Mouse (Mus musculus) hindbrain, embryonic 13.5 days (tissue): ENCODE data around the gene Nipal3. TPM values are rescaled to one million over a fixed set of nuclear protein-coding genes. Genes with fewer than 3 reads are reported as not detected.
A peak's percentile ranks its signal among the peaks of the same experiment; 100 is the strongest.

Experiments used
- ATAC-seq: fragments of 200-750 bp; cut with Nextera tagmentation; 2 replicates; pipeline ENCODE4 v1.8.0; 2017; ENCODE audit warnings: moderate TSS enrichment; ENCODE audit not compliant: low FRiP score
- H3K27ac ChIP-seq: fragments of 300-500 bp; sonication (generic); 2 replicates; pipeline ENCODE4 v1.5.1; 2015; ENCODE audit warnings: inconsistent platforms, mild to moderate bottlenecking, moderate library complexity
- H3K27me3 ChIP-seq: fragments of 300-500 bp; sonication (generic); 2 replicates; pipeline ENCODE4 v1.6.1; 2015; ENCODE audit warnings: mild to moderate bottlenecking, inconsistent platforms
- H3K36me3 ChIP-seq: fragments of 300-500 bp; sonication (generic); 2 replicates; pipeline ENCODE4 v1.6.1; 2015; ENCODE audit warnings: mild to moderate bottlenecking, inconsistent platforms
- H3K4me1 ChIP-seq: fragments of 300-500 bp; sonication (generic); replicated peaks from 2 replicates; pipeline ENCODE4 v1.6.1; 2015; ENCODE audit warnings: inconsistent platforms
- H3K4me2 ChIP-seq: fragments of 300-500 bp; sonication (generic); 2 replicates; pipeline ENCODE4 v1.6.1; 2015; ENCODE audit warnings: inconsistent platforms, mild to moderate bottlenecking, moderate library complexity
- H3K4me3 ChIP-seq: fragments of 300-500 bp; sonication (generic); 2 replicates; pipeline ENCODE4 v1.5.1; 2015; ENCODE audit warnings: mild to moderate bottlenecking, inconsistent platforms
- H3K9ac ChIP-seq: fragments of 300-500 bp; sonication (generic); 2 replicates; pipeline ENCODE4 v1.6.1; 2015; ENCODE audit warnings: mild to moderate bottlenecking, inconsistent platforms
- H3K9me3 ChIP-seq: fragments of 300-500 bp; sonication (generic); 2 replicates; pipeline ENCODE4 v1.6.1; 2016; ENCODE audit warnings: inconsistent platforms
- WGBS: fragments of 180-500 bp; shearing (Covaris S2); methylation state at CpG from one replicate; pipeline ENCODE4 v1.1.7; 2015; 5-methylcytosine and 5-hydroxymethylcytosine counted together
- polyA plus RNA-seq: library from polyadenylated mRNA; unstranded; fragments of >200 nt; fragmentation: Nextera tagmentation; extraction: Ambion mirVana; gene quantifications from 2 replicates; pipeline ENCODE4 v1.2.1, GENCODE M21; 2015

Gene Nipal3
- polyA plus RNA-seq, 1 experiment from 2014 or later = 6.5 TPM

DNA sequence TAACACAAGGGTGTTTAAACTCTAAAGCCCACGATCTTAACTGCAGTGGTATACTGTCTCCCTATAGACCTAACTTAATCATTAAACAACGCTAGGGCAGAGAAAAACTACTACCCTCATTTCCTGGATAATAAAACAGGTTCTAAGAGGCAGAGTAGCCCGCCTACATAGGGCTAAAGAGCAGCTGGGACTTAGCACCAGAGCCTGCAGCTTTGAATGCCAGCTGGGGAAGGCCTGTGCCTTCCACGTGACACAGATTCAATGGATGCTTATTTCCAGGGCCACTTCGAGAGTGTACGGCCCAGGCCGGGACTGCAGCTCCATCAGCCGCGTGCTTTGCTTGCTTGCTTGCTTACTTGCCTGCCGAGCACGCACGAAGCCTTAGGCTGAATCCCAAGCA, 41.3 kb downstream of the Nipal3 start:
- peaks cover 10% of the 10 kb centered on the region for H3K4me1 ChIP-seq
- H3K36me3 ChIP-seq = no peaks in the 10 kb centered on the region; the same call in 1 of the 2 replicates
- peak overlapping the region; percentile 39 for H3K9ac ChIP-seq
- ATAC-seq = no peak
- WGBS = 78% methylated on average over 12 of the region's 12 CpGs
- H3K4me2 ChIP-seq = no peak overlapping the region
- no peak overlapping the region for H3K27ac ChIP-seq
- H3K9me3 ChIP-seq = no peaks in the 10 kb centered on the region
- no peak overlapping the region for H3K4me3 ChIP-seq
- H3K27me3 ChIP-seq = no peaks in the 10 kb centered on the region

DNA sequence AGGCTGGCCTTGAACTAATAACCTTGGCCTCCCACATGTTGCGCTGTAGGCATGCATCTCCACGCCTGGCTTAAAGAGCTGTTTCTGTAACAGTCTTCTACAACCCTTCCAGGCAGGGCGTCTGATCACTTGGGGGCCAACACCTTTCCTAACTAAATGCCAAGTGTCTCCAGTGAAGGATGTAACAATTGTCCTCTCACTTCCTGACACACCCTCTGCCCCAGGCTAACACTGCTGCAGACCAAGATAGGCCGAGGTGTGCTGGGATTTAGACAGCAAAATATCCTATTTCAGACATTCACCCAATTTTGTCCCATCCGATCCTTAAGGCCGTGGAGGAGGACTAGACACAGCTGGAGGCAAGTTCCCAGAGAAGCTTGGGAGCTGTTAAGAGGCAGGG, 41.7 kb downstream of the Nipal3 start:
- Histone ChIP-seq H3K4me3 (no peak overlapping the region), H3K4me1 (peaks cover 10% of the 10 kb centered on the region), H3K27ac (no peak overlapping the region), H3K4me2 (no peak overlapping the region), H3K36me3 (no peaks in the 10 kb centered on the region; the same call in 1 of the 2 replicates), H3K27me3 (no peaks in the 10 kb centered on the region), H3K9ac (peak overlapping the region; percentile 39), H3K9me3 (no peaks in the 10 kb centered on the region)
- ATAC-seq = no peak
- 80% methylated on average over 6 of the region's 6 CpGs for WGBS

DNA sequence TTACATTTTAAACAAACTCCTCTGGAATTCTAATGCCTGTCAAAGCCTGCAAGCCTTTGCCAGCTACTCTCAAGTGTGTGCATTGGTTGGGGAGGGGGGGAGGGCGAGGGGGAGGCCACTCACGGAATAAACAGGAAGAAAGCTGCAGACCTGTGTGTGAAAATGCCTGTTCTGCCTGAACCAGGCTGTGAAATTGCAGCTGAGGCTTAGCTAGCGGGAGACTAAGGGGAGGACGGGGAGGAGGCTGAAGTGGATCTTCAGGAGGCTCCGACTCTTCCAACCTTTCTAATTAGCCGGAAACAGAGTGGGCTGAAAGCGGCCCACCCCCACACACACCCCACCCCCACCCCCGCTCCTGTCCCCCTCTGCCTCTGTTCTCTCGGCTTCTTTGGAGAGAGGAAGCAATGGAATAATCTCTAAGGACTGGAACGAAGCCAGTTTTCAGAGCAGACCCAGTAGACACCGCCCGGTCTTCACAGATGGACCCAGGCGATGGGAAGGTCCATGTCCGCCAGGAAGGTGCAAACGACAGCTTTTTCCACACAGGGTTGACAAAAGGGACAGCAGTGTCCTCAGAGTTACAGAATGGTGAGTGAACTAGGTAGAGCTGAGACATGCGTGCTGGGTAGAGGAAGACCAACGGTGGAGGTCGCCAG, 43.4 kb downstream of the Nipal3 start:
- Histone ChIP-seq H3K4me1 (peaks cover 10% of the 10 kb centered on the region), H3K36me3 (no peaks in the 10 kb centered on the region; the same call in 1 of the 2 replicates), H3K9me3 (no peaks in the 10 kb centered on the region), H3K27ac (no peak overlapping the region), H3K27me3 (no peaks in the 10 kb centered on the region), H3K4me2 (peak overlapping the region; percentile 13; the same call in 1 of the 2 replicates), H3K9ac (no peak overlapping the region), H3K4me3 (no peak overlapping the region)
- 58% methylated on average over 18 of the region's 18 CpGs for WGBS
- ATAC-seq = no peak

DNA sequence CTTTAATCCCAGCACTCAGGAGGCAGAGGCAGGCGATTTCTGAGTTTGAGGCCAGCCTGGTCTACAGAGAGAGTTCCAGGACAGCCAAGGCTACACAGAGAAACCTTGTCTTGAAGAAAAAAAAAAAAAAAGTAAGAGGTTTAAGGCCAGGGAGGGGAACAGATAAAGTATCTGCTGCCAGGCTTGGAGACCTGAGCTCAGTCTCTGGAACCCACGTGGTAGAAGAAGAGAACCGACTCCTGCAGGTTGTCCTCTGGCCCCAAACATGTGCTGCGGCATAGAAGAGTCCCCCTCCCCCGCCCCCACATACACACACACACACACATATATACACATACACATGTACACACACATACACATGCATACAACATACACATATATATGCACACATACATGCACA, 52.4 kb downstream of the Nipal3 start:
- H3K36me3 ChIP-seq = no peaks in the 10 kb centered on the region
- H3K4me3 ChIP-seq = no peak overlapping the region
- H3K9ac ChIP-seq = no peak overlapping the region
- H3K4me1 ChIP-seq = 0 out of 2 replicates have a peak, but pooled peaks cover 3% of the 10 kb centered on the region
- H3K9me3 ChIP-seq = no peaks in the 10 kb centered on the region
- H3K27ac ChIP-seq = no peak overlapping the region
- no peak overlapping the region for H3K4me2 ChIP-seq
- H3K27me3 ChIP-seq = no peaks in the 10 kb centered on the region
- no peak for ATAC-seq
- WGBS = 73% methylated on average over 5 of the region's 5 CpGs

DNA sequence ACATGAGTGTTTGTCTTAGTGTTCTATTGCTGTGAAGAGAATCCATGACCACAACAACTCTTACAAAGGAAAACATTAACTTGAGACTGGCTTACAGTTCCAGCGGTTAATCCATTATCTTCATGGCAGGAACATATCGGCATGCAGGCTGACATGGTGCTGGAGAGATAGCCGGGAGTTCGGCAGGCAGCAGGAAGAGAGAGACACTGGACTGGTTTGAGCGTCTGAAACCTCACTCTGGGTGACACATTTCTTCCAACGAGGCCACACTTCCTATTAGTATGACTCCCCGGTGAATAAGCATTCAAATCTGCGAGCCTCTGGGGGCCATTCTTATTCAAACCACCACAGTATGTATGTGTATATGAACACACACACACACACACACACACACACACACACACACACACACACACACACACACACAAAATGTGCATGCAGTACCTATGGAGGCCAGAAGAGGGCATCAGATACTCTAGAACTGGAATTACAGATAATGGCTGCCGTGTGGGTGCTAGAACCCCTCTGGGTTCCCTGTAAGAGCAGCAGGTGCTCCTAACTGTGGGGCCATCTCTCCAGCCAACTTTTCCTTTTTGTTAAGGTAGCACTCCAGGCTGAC, 54.8 kb downstream of the Nipal3 start:
- H3K4me1 ChIP-seq = 0 out of 2 replicates have a peak, but pooled peaks cover 3% of the 10 kb centered on the region
- no peak overlapping the region for H3K4me2 ChIP-seq
- no peak for ATAC-seq
- no peak overlapping the region for H3K27ac ChIP-seq
- H3K36me3 ChIP-seq = no peaks in the 10 kb centered on the region
- H3K4me3 ChIP-seq = no peak overlapping the region
- H3K9me3 ChIP-seq = no peaks in the 10 kb centered on the region
- H3K9ac ChIP-seq = no peak overlapping the region
- H3K27me3 ChIP-seq = no peaks in the 10 kb centered on the region
- WGBS = 62% methylated on average over 9 of the region's 9 CpGs

DNA sequence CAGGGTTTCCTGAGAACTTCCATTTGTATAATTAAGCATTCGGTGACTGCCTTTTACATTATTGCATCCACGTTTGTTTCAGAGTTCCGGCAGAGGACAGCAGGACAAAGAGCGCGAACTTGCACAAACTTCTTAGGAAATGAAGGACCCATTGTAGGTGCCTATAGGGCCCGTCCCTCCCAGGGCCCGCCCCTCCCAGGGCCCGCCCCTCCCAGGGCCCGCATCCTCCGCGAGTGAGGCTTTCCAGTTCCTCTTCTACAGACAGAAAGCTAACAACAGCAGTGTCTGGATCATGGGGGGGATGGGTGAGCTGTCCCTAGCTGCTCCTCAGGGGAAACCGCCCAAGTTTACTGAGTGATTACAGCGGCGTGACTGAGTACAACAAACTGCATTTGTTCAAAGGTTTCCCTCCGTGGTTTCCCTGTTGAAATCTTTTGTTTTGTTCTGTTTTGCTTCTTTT, 55.6 kb downstream of the Nipal3 start:
- no peaks in the 10 kb centered on the region for H3K36me3 ChIP-seq
- peaks cover 10% of the 10 kb centered on the region for H3K4me1 ChIP-seq
- WGBS = 3% methylated on average over 15 of the region's 15 CpGs
- H3K9ac ChIP-seq = no peak overlapping the region
- 0 out of 2 replicates have a peak overlapping the region, but pooled peaks have one; percentile 0 for H3K27ac ChIP-seq
- H3K9me3 ChIP-seq = no peaks in the 10 kb centered on the region
- peak; percentile 46; the same call in 1 of the 2 replicates for ATAC-seq
- H3K4me2 ChIP-seq = peak overlapping the region; percentile 33; the same call in 1 of the 2 replicates
- no peaks in the 10 kb centered on the region for H3K27me3 ChIP-seq
- no peak overlapping the region; the same call in 1 of the 2 replicates for H3K4me3 ChIP-seq

DNA sequence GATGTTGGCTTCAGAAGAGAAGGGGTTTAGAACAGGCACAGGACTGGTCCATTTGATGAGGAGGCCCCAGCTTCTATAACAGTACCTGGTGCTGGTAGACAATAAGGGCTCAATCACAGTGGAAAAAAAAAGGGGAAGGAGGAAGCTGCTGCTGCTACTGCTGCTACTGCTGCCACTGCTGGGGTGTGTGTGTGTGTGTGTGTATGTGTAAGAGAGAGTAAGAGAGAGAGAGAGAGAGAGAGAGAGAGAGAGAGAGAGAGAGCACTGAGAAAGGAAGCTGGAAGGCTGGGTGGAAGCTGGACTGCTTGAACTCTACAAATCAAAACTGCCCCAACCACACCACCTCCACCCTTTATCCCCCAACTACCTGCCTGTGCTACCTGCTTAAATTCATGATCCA, 56.9 kb downstream of the Nipal3 start:
- no peak overlapping the region for H3K4me3 ChIP-seq
- ATAC-seq = no peak

DNA sequence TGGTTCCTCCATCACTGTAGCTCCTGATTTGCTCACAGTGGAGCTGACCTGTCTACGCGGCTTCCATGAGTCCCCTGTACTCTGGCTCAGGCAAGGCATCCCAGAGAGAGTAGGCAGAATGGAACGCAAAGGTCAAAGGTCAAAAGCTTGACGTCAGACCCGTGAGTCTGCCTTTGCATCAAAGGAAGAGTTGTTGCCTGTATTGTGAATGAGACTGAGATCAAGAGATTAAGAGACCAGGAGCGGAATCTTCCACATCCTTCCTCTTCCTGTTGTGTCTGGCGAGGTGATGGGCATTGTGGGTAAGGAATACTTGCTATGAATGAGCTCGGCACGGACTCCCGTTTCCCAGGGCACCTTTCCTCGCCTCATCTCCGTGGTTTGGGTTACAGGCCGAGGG, 58.5 kb downstream of the Nipal3 start:
- no peak overlapping the region for H3K4me2 ChIP-seq
- no peaks in the 10 kb centered on the region for H3K9me3 ChIP-seq
- no peak for ATAC-seq
- H3K4me3 ChIP-seq = no peak overlapping the region
- H3K27ac ChIP-seq = no peak overlapping the region
- 65% methylated on average over 13 of the region's 13 CpGs for WGBS
- no peaks in the 10 kb centered on the region for H3K27me3 ChIP-seq
- H3K9ac ChIP-seq = no peak overlapping the region
- H3K4me1 ChIP-seq = peaks cover 25% of the 10 kb centered on the region
- H3K36me3 ChIP-seq = no peaks in the 10 kb centered on the region

More for the DNA sequence above, 56.9 kb downstream of the Nipal3 start:
- H3K9me3 ChIP-seq = no peaks in the 10 kb centered on the region
- H3K27me3 ChIP-seq = no peaks in the 10 kb centered on the region
- H3K9ac ChIP-seq = no peak overlapping the region
- H3K4me2 ChIP-seq = no peak overlapping the region
- no peak overlapping the region for H3K27ac ChIP-seq
- no peaks in the 10 kb centered on the region for H3K36me3 ChIP-seq
- peaks cover 16% of the 10 kb centered on the region for H3K4me1 ChIP-seq

DNA sequence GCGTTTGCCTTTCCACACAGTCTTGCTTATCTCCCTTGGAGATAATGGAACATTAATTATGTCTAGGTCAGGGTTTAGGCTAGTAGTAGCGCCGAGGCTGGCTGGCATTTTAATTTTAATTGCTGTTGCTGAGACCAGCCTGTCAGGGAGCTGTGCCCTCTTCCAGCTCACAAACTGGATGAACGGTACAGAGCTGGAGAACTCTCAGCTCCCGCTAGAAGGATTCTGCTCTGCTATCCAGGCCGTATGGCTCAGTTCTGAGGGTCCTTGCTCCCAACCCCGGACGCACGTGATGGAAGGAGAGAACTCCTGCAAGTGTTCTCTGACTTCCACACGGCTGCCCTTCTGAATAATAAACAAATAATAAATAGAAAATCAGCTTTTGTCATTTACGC, 60.4 kb downstream of the Nipal3 start:
- peak overlapping the region; percentile 83 for H3K27ac ChIP-seq
- H3K36me3 ChIP-seq = no peaks in the 10 kb centered on the region
- peak overlapping the region; percentile 79 for H3K4me2 ChIP-seq
- no peaks in the 10 kb centered on the region for H3K9me3 ChIP-seq
- H3K4me1 ChIP-seq = peaks cover 30% of the 10 kb centered on the region
- peak overlapping the region; percentile 79 for H3K9ac ChIP-seq
- H3K27me3 ChIP-seq = no peaks in the 10 kb centered on the region
- H3K4me3 ChIP-seq = peak overlapping the region; percentile 81
- peak; percentile 43 for ATAC-seq
- 27% methylated on average over 11 of the region's 11 CpGs for WGBS

DNA sequence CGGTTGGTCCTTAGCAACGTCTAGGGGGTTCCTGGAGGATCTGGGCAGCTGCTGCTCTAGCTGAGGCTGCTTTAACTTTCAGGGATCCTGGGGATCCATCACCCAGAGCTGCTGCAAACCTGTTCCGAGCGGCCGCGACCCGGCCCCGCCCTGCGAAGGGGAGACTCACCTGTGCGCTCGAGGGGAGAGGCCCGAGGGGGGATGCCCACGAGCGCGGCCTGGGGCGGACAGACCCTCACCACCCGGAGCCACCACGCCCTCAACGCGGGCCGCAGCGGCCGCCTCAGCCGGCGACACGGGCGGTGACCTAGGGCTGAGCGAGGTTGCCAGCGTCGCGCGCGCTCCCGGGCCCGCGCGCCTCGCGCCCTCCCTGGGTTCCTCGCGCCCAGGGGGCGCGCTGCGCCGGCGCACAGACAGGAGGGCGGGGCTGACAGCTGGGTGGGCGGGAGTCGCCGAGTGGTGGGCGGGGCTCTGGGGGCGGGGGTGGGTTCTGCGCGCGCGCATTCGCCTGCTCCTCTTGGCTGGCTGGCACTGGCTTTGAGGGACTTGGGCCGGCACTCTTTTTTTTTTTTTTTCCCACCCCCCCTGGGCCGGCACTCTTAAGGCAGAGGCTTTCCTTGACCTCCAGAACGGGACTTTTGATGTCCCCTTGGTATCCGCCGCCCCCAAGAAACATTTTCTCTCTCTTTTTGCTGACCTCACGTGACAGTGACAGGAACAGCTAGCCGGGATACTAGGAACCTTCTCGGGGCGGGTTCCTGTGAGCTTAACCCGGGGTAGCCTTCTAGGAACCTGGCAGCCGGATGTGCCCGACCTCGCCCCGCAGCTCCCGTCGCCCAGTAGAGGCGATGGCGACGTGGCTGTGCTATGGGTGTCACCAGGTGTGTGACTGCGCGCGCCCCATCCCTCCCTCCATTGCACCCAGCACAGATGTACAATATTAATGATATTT, 61.1 kb downstream of the Nipal3 start, which contains the start of gene Rcan3:
Gene Rcan3, minus strand, starts transcription at position 411 of the 952 bp plus-strand sequence.
- peak within 1 kb of the TSS; percentile 81 for H3K4me3 ChIP-seq
- peak within 1 kb of the TSS; percentile 92 for H3K9ac ChIP-seq
- under 1% methylated on average over 78 of the region's 79 CpGs for WGBS
- H3K4me1 ChIP-seq = peaks cover 26% of the 10 kb centered on the region
- no peaks in the 10 kb centered on the region for H3K27me3 ChIP-seq
- no peaks in the 10 kb centered on the region for H3K9me3 ChIP-seq
- H3K4me2 ChIP-seq = peak within 1 kb of the TSS; percentile 79
- peak; percentile 88 for ATAC-seq
- no peaks in the 10 kb centered on the region for H3K36me3 ChIP-seq
- peak within 1 kb of the TSS; percentile 83 for H3K27ac ChIP-seq

DNA sequence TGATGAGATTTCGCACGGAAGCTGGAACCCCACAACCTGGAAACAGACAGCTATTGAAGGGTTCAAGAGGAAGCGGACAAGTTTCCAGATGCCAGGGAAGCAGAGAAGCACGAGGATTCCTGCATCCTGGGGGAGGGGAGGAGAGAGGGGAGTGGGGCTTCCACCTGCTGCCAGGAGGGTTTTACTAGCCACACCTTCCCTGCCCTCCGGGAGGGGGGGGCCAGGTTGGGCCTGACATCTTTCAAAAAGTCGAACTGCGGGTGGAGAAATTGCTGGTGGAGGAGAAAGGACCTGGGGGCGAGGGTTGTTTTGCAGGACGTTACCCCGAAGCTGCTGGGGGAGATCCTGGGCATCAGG, 61.8 kb downstream of the Nipal3 start:
- no peaks in the 10 kb centered on the region for H3K36me3 ChIP-seq
- no peak; the same call in 1 of the 2 replicates for ATAC-seq
- peak overlapping the region; percentile 81 for H3K4me3 ChIP-seq
- H3K9ac ChIP-seq = peak overlapping the region; percentile 92
- H3K4me2 ChIP-seq = peak overlapping the region; percentile 79
- no peaks in the 10 kb centered on the region for H3K27me3 ChIP-seq
- peaks cover 26% of the 10 kb centered on the region for H3K4me1 ChIP-seq
- no peaks in the 10 kb centered on the region for H3K9me3 ChIP-seq
- H3K27ac ChIP-seq = peak overlapping the region; percentile 71
- WGBS = 9% methylated on average over 10 of the region's 10 CpGs
